ENCODE assay signal across 9 mouse cellular contexts in genomic region chr5:36766958-36767703, GRCm38 (mm10). TPM values are rescaled to one million over a fixed set of nuclear protein-coding genes. Genes with fewer than 3 reads are reported as not detected.
DNase-seq lines count a peak whose midpoint lies in the region; ATAC-seq lines count a peak whose summit lies in the region.
"Had no signal": no experiment of that assay in that cellular context is flagged by ENCODE, and none has a peak within 500 bp of the region (broad histone marks: within the 10 kb centered on the region; RNA-seq: fewer than 3 reads in every experiment).

No protein-coding gene starts in this region.

- DNase-seq in adrenal gland, postnatal 14 days: peak; percentile 35
- DNase-seq in adrenal gland, postnatal 36 days: no peak
- DNase-seq in cerebellum, postnatal 14 days: peak; percentile 72 to 74
- peak; percentile 45 for DNase-seq in neural tube, embryonic 10.5 days (ENCODE audit: extremely low spot score, low spot score)
- no peak for DNase-seq in frontal cortex, postnatal 10 days (ENCODE audit: low spot score in 2 of 2)
- no peak for DNase-seq in thymus, postnatal 25 days
- DNase-seq in B cell, adult 2 months: no peak
- DNase-seq: kidney, postnatal 25 days had no signal

- peak; percentile 61 to 83; a peak in 2 of 4 replicates for ATAC-seq in hematopoietic stem cell, adult 5-6 weeks (replicated peaks in 1 of 2; ENCODE audit: insufficient read depth in 1 of 2, low FRiP score in 2 of 2, low TSS enrichment in 1 of 2, low read depth in 1 of 2, poor library complexity in 2 of 2, severe bottlenecking in 2 of 2)

RNA-seq across cellular contexts. Expression of gene Bloc1s4, which starts 18.7 kb away (rescaled TPM):
- 23.7 and 27.2 TPM in 2 replicates for total RNA-seq in adrenal gland, postnatal 14 days (2021)
- 10 to 100 TPM; 31.7 to 32.5 TPM for total RNA-seq in adrenal gland, postnatal 36 days (2021)
- 13.2 and 14.3 TPM in 2 replicates for total RNA-seq in hematopoietic stem cell, adult 5-6 weeks (2017)

RNA-seq across cellular contexts. Expression of gene Mrfap1, which starts 29.4 kb away (rescaled TPM):
- total RNA-seq in adrenal gland, postnatal 14 days (2021): 550 and 571 TPM in 2 replicates
- 100 to 1,000 TPM; 671 to 795 TPM for total RNA-seq in adrenal gland, postnatal 36 days (2021)
- 300 and 329 TPM in 2 replicates for total RNA-seq in hematopoietic stem cell, adult 5-6 weeks (2017)

Comparison
In these comparisons a context has a peak if more than half of its experiments do, and no peak if none do; other contexts are left out.
1. DNase-seq: peak in adrenal gland, postnatal 14 days (single experiment), cerebellum, postnatal 14 days (2 of 2) and neural tube, embryonic 10.5 days (single experiment); none in adrenal gland, postnatal 36 days (0 of 2), frontal cortex, postnatal 10 days (0 of 2), thymus, postnatal 25 days (single experiment) and B cell, adult 2 months (0 of 2).